Mouse (Mus musculus) brain, embryonic 14.5 days (tissue): ENCODE data around the gene Ift122. TPM values are rescaled to one million over a fixed set of nuclear protein-coding genes. Genes with fewer than 3 reads are reported as not detected.

Experiments
- DNase-seq: peaks from one replicate; pipeline ENCODE4 v3.0.0-alpha.2; 2011; ENCODE audit warnings: low read depth
- CTCF ChIP-seq: fragments of 200-500 bp; IDR thresholded peaks from 2 replicates; pipeline ENCODE4 v1.5.1; 2012; ENCODE audit warnings: inconsistent platforms, mild to moderate bottlenecking, moderate library complexity, borderline replicate concordance; ENCODE audit not compliant: insufficient read depth, insufficient read length; ENCODE audit errors: extremely low read depth
- POLR2A ChIP-seq: fragments of 200-500 bp; IDR thresholded peaks from 2 replicates; pipeline ENCODE4 v1.6.1; 2012; ENCODE audit warnings: mild to moderate bottlenecking, inconsistent platforms, borderline replicate concordance; ENCODE audit not compliant: poor library complexity, insufficient read depth, insufficient read length, severe bottlenecking; ENCODE audit errors: extremely low read depth
- polyA plus RNA-seq: library from polyadenylated mRNA; depleted of rRNA; stranded (reverse); fragments of >200 nt; gene quantifications from 2 replicates; pipeline ENCODE4 v1.2.3, GENCODE M21; 2012

The Ift122 gene
- polyA plus RNA-seq, 1 experiment = 28.9 TPM

DNA sequence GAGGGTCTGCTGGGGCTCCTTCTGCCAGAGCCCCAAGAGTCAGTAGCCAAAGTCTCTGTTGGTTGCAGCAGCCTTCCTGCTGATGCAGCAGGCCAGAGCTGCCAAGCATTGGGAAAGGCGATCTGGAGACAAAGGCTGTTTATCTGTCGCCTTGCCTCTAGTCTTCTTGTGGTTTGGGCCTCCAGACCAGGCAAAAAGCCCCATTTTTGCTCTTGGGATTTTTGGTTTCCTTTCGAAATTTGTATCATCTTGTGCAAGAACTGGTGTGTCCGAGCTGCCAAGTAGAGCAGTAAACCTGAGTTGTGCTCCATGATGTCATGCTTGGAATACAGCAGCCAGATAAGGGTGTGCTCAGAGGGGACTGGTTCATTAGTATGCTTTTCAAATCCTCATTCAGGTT, 43.8 kb downstream of the Ift122 start:
- no peak for TF ChIP-seq CTCF
- TF ChIP-seq POLR2A = no peak
- no peak for DNase-seq

DNA sequence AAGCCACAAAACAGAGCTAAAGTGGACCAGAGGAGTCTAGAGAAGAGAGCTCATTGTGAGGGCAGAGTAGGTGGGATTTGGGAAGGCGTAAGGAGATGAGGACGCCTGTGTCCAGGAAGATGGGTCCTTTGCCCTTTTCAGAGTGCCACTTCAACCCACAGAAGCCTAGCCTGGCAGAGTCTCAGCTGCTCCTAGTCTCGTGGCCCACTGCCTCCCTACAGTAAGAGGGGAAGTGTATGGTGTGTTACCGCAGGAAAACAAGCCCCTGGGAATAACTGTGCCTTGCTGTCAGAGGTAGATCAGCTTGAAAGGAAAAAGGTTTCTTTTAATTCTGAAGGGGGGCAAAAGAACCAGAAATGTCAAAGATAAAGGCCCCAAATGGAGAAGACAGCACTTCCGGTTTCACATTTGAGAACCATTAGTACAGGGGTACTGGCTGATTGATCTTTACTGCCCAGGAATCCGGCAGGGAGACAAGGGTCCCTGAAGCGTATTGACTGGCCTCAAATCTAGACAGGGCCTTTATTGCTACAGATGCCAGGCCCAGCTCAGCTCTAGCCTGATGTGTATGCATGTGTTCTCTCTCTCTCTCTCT, 44.8 kb downstream of the Ift122 start:
- no peak for DNase-seq
- no peak for TF ChIP-seq POLR2A
- no peak for TF ChIP-seq CTCF

DNA sequence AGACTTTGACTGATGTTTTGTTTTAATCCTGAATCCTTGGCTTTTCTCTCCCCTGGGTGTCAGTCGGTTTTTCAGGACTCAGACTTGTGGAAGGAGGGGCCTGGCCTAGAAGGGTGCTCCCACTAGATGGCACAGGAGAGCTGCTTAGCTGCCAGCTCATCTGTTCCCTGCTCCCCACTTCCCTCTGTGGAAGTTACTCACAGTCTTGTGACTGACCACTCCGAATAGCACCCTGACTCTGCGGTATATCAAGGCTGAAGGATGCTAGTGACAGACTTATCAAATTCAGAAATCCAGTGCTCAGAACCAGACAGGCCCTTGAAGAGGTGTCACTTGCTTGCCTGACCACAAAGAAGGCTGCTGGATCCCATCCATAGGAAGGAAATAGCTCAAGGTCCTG, 47.8 kb downstream of the Ift122 start:
- TF ChIP-seq CTCF = peak; percentile 87
- no peak for TF ChIP-seq POLR2A

DNA sequence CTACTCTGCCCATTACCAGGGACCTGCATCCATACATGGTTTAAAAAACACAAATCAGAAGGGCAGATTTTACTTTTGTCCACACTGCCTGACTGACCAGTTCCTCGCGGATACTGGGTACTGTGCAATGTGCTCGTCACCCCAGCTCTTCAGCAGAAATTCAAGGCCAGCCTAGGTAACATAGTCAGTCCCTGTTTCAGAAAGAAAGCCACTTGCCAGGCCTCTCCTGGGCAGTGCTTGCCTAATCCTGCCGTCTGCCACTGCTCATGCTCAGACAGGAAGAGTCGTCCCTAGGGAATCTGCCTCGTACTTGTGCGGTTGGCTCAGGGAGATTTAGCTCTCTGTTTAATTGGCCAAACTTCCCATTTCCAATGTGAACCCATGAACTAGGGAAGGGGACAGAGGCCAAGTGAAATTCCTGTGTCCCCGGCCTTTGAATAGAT, 48.2 kb downstream of the Ift122 start:
- TF ChIP-seq CTCF = no peak
- TF ChIP-seq POLR2A = no peak
- DNase-seq = peak; percentile 56

More for the DNA sequence above, 47.8 kb downstream of the Ift122 start:
- DNase-seq = peak; percentile 83

DNA sequence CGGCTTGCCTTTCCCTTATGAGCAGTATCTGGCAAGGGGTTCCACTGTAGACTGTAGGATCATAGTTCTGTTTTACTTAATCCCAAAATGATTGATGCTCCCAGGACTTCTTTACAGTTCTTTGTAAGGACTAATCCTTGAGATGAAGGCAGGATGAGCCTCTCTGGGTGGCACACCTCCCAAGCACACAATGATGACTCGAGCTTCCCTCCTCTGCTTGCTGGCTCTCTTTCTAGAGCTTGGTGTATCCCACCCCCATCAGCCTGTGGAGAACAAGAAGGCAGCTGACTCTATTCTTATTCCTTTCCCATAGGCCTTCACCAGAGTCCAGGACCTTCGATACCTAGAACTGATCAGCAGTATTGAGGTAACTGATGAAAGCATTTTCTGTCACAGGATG, 49.3 kb downstream of the Ift122 start:
- TF ChIP-seq CTCF (no peak), POLR2A (no peak)
- DNase-seq = no peak

DNA sequence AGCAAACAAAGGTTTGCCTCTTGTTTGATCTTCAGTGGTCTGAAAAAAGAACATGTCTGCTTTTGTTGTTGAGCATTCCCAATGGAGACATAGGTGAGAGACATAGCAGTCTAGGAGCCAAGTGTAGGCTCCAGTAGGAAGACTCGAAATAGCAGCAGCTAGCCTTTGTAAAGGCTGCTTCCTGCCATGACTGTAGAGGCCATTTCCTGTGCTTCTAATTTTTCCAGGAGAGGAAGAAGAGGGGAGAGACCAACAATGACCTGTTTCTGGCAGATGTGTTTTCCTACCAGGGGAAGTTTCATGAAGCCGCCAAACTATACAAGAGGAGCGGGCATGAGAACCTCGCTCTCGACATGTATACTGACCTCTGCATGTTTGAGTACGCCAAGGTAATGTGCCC, 52.3 kb downstream of the Ift122 start:
- TF ChIP-seq CTCF (no peak), POLR2A (no peak)

DNA sequence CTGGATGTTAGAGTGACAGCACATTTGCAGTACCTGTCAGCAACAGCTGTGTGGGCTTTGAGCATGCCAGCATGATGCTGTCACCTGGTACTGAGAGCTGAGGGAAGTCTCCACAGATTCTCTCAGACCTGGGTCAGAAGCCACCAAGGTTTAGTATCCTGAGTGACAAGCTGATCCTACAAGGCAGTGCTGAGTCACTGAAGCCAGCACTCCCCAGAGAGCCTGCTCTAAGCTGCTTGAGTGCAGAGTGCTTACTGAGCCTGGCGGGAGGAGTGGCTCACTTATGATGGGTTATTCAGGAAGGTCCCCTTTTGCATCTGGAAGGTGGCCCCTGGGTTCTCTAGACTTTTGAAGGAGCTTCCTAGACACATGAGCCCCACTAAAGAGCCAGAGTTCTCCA, 53.2 kb downstream of the Ift122 start:
- TF ChIP-seq CTCF = no peak
- no peak for TF ChIP-seq POLR2A
- DNase-seq = no peak

More for the DNA sequence above, 52.3 kb downstream of the Ift122 start:
- no peak for DNase-seq

DNA sequence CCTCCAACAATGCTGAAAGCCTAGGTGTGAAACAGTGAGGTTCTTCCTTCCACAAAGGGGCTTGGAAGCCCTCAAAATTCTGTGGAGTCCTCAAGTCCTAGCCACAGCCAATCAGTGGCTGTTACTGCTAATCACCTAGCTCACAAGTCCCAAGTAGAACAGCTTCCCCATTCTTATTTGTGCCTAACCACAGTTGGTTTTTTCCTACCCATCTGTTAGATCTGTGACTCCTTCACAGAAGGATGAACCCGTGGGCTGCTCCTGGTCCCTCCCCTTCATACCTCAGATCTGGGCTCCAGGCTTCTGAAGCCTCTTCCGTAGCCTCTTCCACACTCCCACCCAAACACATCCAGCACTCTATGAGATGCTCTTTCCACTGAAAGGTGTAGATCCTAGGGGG, 53.6 kb downstream of the Ift122 start:
- no peak for DNase-seq
- TF ChIP-seq POLR2A (no peak), CTCF (no peak)

DNA sequence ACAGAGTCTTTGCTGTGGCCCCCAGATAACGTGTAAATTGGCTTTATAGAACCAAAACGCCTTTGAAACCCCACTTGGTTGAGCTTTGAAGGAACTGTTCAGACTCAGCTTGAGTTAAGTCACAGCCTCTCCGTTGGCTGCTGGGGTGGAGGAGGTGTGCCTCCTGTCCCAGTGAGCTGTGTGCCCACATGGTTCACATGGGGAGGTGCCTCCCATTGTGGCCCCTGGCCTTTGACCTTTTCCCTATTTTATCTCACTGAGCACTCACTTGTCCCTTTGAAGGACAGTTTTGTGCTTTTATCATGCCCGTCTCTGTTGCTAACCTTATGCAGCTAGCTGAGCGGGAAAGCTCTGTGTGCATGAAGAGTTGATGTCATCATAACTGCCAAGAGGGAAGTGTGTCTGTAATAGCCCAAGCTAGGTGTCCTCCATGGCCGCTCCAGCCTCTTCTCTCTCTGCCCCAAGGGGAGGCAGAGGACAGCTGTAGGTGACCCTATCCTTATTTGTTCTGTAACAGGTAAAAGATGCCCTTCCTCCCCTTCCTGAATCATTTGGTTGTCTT, 55.2 kb downstream of the Ift122 start:
- no peak for DNase-seq
- TF ChIP-seq POLR2A (no peak), CTCF (no peak)

DNA sequence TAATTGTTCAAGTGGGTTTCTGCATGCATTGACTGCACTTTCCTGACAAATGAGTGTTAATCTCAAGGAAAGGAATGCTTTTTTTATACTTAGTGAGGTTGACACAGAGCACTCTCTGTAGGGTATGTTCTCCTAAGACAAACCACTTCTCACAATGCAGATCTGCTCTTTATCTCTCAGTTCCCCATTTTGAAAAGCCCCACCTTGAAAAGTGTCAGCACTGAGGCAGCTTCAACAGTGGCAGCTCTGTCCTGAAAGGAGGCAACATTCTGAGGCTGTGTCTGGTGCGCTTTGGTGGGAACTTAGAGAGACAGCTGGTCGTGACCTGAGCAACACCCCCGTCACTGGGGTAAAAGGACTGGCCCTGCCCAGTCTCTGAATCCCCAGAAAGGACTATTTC, 55.8 kb downstream of the Ift122 start:
- DNase-seq = no peak
- no peak for TF ChIP-seq CTCF

DNA sequence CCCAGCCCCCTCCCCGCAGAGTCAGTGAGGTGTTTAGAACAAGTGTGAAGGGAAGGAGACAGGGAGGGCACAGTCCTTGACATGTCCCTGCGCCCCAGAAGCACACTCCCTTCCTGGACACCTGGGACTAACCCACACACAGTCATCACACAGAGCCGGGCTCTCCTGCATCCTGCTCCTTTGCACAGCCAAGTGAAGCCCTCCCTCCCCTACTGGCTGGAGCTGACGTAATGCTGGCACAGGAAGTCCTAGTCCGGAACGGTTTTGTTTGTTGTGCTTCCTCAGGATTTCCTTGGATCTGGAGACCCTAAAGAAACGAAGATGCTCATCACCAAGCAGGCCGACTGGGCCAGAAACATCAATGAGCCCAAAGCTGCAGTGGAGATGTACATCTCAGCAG, 56.7 kb downstream of the Ift122 start:
- DNase-seq = no peak
- TF ChIP-seq CTCF = no peak
- no peak for TF ChIP-seq POLR2A

DNA sequence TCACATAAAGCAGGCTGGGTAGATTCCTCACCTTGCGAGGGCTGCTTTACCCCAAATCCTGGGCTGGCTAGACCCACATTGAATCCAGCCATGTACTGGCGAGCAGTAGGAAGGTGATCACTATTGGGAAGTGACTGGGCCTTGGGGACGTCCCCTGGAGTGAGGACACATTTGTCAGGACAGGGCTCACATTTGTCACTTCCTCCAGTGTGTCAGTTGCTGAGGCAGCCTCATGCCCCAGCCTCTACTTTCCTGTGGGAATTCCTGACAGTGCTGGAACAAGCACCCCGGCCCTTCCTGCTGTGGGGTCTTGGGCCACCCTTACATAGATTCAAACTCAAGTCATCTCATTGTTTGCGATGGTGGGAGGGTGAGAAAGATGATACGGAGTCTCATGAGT, 58.5 kb downstream of the Ift122 start:
- TF ChIP-seq CTCF (no peak), POLR2A (no peak)
- DNase-seq = no peak
